Mouse (Mus musculus): ENCODE data around the gene Pitx3. TPM values are rescaled to one million over a fixed set of nuclear protein-coding genes. Genes with fewer than 3 reads are reported as not detected.

The Pitx3 gene
- polyA plus RNA-seq (2014; fragmentation: Nextera tagmentation; extraction: Ambion mirVana) = 10.5 and 13.1 TPM in 2 replicates

DNA sequence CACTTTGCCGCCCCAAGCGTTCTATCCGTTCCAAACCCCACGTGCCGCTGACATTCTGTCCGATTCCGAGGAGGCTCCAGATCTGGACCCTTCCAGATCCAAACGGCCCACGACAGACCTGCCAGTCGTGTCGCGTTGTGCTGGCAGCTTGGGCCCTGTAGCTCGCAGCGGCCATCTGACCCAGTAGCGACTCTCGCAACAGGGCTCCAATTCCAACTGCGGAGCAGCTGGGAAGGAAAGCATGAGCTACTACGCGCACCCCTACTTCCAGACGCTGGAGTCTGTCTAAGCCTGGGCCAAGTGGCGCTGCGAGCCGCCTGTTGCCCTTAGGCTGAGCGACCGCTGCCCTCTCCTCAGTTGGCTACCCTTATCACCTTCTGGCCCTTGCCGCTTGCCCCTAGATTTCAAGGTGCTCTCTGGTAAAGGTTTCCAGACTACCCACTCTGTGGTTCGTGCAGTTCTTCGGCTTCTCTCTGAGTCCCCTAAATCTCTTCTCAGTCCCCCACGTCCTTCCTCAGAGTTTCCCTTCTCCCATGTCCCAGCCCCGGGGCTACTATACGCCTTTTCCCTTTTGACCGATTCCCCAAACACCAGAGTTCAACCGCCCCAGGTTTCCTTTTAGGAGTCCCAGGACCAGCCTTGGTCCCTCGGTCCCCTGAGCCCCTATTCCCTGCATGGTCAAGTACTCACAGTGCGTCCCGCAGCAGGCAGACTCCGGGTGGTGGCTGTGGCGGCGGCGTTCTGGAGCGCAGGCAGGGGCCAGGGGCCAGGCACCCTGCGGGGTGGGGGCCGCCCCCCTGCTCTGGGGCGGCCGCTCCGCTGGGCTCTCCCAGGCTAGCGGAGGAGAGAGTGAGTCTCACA is at the start of gene Pitx3:
Gene Pitx3, minus strand, starts transcription at position 816 of the 861 bp plus-strand sequence.
- Histone ChIP-seq H3K9ac (ENCODE audit: low read depth, low read length) (peak within 1 kb of the TSS; percentile 52), H3K27me3 (replicated peaks; ENCODE audit: control insufficient read depth, insufficient read depth, low read length) (peaks cover 73% of the 10 kb centered on the region), H3K36me3 (ENCODE audit: control insufficient read depth, insufficient read depth, low read length) (no peaks in the 10 kb centered on the region), H3K27ac (replicated peaks; ENCODE audit: low read depth, low read length) (0 out of 2 replicates have a peak within 1 kb of the TSS, but pooled peaks have one; percentile 25), H3K4me1 (ENCODE audit: control insufficient read depth, insufficient read depth, low read length) (peaks cover 8% of the 10 kb centered on the region; the same call in 1 of the 2 replicates), H3K9me3 (ENCODE audit: control insufficient read depth, low read length) (no peaks in the 10 kb centered on the region), H3K4me2 (ENCODE audit: low read depth, low read length) (peak within 1 kb of the TSS; percentile 98), H3K4me3 (ENCODE audit: low read depth, low read length) (peak within 1 kb of the TSS; percentile 59)
- 1% methylated on average over 46 of the region's 47 CpGs for WGBS
- no peak for ATAC-seq (ENCODE audit: low read depth)
- no peak for DNase-seq (ENCODE audit: low spot score)

DNA sequence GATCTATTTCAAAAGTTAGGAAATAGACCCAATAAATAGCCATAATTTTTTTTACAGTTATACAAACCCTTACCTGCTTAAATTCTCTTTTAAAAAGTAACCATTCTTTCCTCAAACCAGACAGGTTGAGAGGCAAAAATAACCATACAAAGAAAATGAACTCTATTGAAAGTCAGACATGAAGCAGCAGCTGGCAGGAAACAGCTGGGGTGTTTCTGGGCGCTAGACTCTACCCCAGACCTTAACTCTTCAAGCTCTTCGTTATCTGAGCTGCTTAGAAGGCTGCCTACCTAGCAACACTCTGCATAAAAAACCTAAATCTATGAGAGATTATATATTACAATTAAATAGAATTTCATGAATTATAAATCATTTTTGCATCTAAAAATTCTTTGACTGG is 39.1 kb upstream of the Pitx3 start:
- no peaks in the 10 kb centered on the region for H3K9me3 ChIP-seq (ENCODE audit: control insufficient read depth, low read length)
- H3K9ac ChIP-seq (ENCODE audit: low read depth, low read length) = no peak overlapping the region
- H3K27ac ChIP-seq (replicated peaks; ENCODE audit: low read depth, low read length) = no peak overlapping the region; the same call in 1 of the 2 replicates
- no peak overlapping the region for H3K4me3 ChIP-seq (ENCODE audit: low read depth, low read length)
- DNase-seq (ENCODE audit: low spot score) = peak; percentile 29
- WGBS = 73% methylated on average over 2 of the region's 2 CpGs
- no peak for ATAC-seq (ENCODE audit: low read depth)
- H3K4me1 ChIP-seq (ENCODE audit: control insufficient read depth, insufficient read depth, low read length) = no peaks in the 10 kb centered on the region
- no peaks in the 10 kb centered on the region for H3K27me3 ChIP-seq (replicated peaks; ENCODE audit: control insufficient read depth, insufficient read depth, low read length)
- H3K4me2 ChIP-seq (ENCODE audit: low read depth, low read length) = no peak overlapping the region
- peaks cover 5% of the 10 kb centered on the region for H3K36me3 ChIP-seq (ENCODE audit: control insufficient read depth, insufficient read depth, low read length)

DNA sequence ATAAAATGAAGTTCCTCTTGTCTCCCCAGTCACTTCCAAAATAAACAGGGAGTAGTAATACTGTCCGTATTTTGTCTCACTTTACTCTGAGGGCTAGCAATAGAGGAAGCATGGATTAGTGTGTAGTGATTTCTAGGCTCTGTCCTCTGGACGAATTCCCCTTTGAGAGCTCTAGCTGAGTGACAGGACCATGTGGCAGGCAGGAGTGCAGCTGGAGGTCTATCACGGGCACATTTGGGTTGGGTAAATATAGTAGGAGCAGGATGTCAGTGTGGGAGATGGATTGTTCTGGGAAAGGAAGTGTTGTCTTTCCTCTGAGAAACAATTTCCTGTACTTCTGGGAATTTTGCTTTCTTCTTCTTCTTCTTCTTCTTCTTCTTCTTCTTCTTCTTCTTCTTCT is 38.5 kb upstream of the Pitx3 start:
- Histone ChIP-seq H3K4me1 (ENCODE audit: control insufficient read depth, insufficient read depth, low read length) (no peaks in the 10 kb centered on the region), H3K9me3 (ENCODE audit: control insufficient read depth, low read length) (no peaks in the 10 kb centered on the region), H3K27ac (replicated peaks; ENCODE audit: low read depth, low read length) (no peak overlapping the region), H3K4me3 (ENCODE audit: low read depth, low read length) (no peak overlapping the region), H3K36me3 (ENCODE audit: control insufficient read depth, insufficient read depth, low read length) (peaks cover 7% of the 10 kb centered on the region), H3K4me2 (ENCODE audit: low read depth, low read length) (no peak overlapping the region), H3K27me3 (replicated peaks; ENCODE audit: control insufficient read depth, insufficient read depth, low read length) (no peaks in the 10 kb centered on the region), H3K9ac (ENCODE audit: low read depth, low read length) (no peak overlapping the region)
- DNase-seq (ENCODE audit: low spot score) (peak; percentile 80), ATAC-seq (ENCODE audit: low read depth) (peak; percentile 71; the same call in 1 of the 2 replicates)
- 34% methylated on average over 3 of the region's 3 CpGs for WGBS

DNA sequence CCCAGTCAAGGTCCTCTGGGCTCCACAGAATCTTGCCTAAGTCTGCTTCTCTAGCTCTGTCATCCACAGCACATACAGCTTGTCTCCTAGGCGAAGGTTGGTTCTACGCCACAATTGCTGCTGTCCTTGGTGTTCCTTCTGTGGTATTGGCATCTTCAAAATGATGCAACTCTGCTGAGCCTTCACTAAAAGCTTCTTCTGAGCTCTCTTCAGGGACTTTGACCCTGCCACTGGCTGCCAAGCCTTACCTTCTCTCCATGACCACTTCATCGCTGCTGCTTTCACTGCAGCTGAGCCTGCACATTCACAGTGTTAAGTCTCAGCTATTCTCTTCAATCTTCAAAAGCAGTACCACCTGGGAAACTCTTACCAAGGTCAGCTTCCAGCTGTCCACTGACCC is 34.1 kb upstream of the Pitx3 start:
- ATAC-seq (ENCODE audit: low read depth) = no peak
- Histone ChIP-seq H3K27ac (replicated peaks; ENCODE audit: low read depth, low read length) (no peak overlapping the region), H3K4me2 (ENCODE audit: low read depth, low read length) (no peak overlapping the region), H3K36me3 (ENCODE audit: control insufficient read depth, insufficient read depth, low read length) (peaks cover 11% of the 10 kb centered on the region), H3K4me1 (ENCODE audit: control insufficient read depth, insufficient read depth, low read length) (no peaks in the 10 kb centered on the region), H3K27me3 (replicated peaks; ENCODE audit: control insufficient read depth, insufficient read depth, low read length) (no peaks in the 10 kb centered on the region), H3K4me3 (ENCODE audit: low read depth, low read length) (no peak overlapping the region), H3K9ac (ENCODE audit: low read depth, low read length) (no peak overlapping the region), H3K9me3 (ENCODE audit: control insufficient read depth, low read length) (no peaks in the 10 kb centered on the region)
- DNase-seq (ENCODE audit: low spot score) = no peak
- WGBS = 90% methylated on average over 3 of the region's 3 CpGs

DNA sequence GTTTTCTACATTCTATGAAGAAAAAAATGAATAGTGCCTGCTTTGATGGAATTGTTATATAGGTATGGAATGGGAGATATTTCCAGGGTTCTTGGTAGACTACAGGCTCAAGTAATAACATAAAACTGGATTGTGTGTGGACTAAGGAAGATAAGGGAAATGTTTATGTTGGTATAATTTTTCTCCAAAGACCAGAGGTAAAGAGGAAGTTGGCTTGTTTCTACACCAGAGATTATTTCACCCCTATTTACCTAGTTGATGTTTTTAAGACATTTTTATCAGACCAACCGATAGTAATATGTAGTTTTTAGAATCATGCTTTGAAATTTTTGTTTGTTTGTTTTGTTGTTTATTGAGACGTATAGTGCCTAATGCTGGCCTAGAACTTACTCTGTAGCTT is 32.1 kb upstream of the Pitx3 start:
- H3K27ac ChIP-seq (replicated peaks; ENCODE audit: low read depth, low read length) = no peak overlapping the region
- no peak for DNase-seq (ENCODE audit: low spot score)
- H3K4me1 ChIP-seq (ENCODE audit: control insufficient read depth, insufficient read depth, low read length) = no peaks in the 10 kb centered on the region

DNA sequence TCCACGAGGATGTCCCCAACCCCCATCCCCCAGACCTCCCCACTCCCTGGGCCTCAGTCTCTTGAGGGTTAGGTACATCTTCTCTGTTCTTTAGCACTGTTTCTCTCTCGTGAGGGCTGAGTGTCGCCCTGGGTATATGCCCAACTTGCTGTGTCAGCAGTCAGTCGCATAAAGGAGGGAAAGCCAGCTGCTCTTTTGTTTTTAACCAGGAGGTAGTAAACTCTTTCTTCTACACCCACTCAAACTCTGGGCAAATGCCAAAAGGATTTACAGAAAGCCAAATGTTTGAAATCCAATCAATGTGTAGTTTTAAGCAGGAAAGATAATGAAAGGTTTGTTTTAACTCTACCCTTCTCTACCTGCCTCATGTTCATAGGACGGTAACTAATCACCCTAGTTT is 28.9 kb upstream of the Pitx3 start:
- Histone ChIP-seq H3K4me1 (ENCODE audit: control insufficient read depth, insufficient read depth, low read length) (no peaks in the 10 kb centered on the region), H3K9ac (ENCODE audit: low read depth, low read length) (no peak overlapping the region), H3K9me3 (ENCODE audit: control insufficient read depth, low read length) (no peaks in the 10 kb centered on the region), H3K4me3 (ENCODE audit: low read depth, low read length) (no peak overlapping the region), H3K36me3 (ENCODE audit: control insufficient read depth, insufficient read depth, low read length) (peaks cover 22% of the 10 kb centered on the region), H3K27ac (replicated peaks; ENCODE audit: low read depth, low read length) (no peak overlapping the region; the same call in 1 of the 2 replicates), H3K27me3 (replicated peaks; ENCODE audit: control insufficient read depth, insufficient read depth, low read length) (no peaks in the 10 kb centered on the region), H3K4me2 (ENCODE audit: low read depth, low read length) (no peak overlapping the region)
- WGBS = 46% methylated on average over 5 of the region's 5 CpGs
- DNase-seq (ENCODE audit: low spot score) = peak; percentile 56
- ATAC-seq (ENCODE audit: low read depth) = no peak

More for the DNA sequence above, 32.1 kb upstream of the Pitx3 start:
- Histone ChIP-seq H3K27me3 (replicated peaks; ENCODE audit: control insufficient read depth, insufficient read depth, low read length) (no peaks in the 10 kb centered on the region), H3K4me3 (ENCODE audit: low read depth, low read length) (no peak overlapping the region), H3K4me2 (ENCODE audit: low read depth, low read length) (no peak overlapping the region), H3K9ac (ENCODE audit: low read depth, low read length) (no peak overlapping the region), H3K9me3 (ENCODE audit: control insufficient read depth, low read length) (no peaks in the 10 kb centered on the region), H3K36me3 (ENCODE audit: control insufficient read depth, insufficient read depth, low read length) (peaks cover 11% of the 10 kb centered on the region)
- no peak for ATAC-seq (ENCODE audit: low read depth)
- 89% methylated on average over 2 of the region's 2 CpGs for WGBS

DNA sequence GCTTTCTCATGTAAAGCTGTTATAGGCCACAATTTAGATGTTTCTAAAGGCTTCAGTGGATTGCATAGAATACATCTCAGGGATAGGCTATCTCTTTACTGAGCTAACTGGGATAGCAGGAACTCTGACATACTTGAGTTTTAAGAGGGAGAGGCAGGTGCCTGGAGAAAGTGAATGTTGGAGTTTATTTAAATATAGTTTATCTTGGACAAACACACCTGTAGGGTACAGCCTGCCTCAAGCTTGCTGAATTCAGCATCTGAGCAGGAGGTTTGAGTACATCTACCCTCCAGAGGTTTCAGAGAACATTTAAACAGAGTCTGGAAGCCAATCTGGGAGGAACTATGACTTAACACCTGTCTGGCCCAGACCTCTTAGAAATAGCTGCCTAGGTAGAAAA is 27.0 kb upstream of the Pitx3 start:
- Histone ChIP-seq H3K36me3 (ENCODE audit: control insufficient read depth, insufficient read depth, low read length) (peaks cover 40% of the 10 kb centered on the region), H3K4me3 (ENCODE audit: low read depth, low read length) (no peak overlapping the region), H3K4me2 (ENCODE audit: low read depth, low read length) (no peak overlapping the region), H3K4me1 (ENCODE audit: control insufficient read depth, insufficient read depth, low read length) (no peaks in the 10 kb centered on the region), H3K9ac (ENCODE audit: low read depth, low read length) (no peak overlapping the region), H3K27me3 (replicated peaks; ENCODE audit: control insufficient read depth, insufficient read depth, low read length) (no peaks in the 10 kb centered on the region), H3K27ac (replicated peaks; ENCODE audit: low read depth, low read length) (no peak overlapping the region), H3K9me3 (ENCODE audit: control insufficient read depth, low read length) (no peaks in the 10 kb centered on the region)
- ATAC-seq (ENCODE audit: low read depth) = no peak
- no peak for DNase-seq (ENCODE audit: low spot score)

DNA sequence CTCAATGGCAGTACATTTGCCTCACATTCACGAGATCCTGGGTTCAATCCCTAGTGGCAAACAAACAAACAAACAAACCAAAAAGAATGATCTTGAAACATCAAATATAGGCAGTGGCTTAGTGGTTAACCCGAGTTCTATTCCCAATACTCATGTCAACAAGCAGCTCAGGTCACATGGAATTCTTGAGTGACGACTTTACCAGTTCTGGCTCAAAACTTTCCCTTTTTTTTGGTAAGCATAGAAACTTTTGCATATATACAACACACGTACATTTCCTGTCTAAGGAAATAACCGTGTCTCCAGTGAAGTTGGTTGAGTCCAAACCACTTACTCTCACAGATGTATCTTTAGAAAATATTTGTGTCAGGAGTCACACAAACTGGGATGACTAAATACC is 24.4 kb upstream of the Pitx3 start:
- Histone ChIP-seq H3K9me3 (ENCODE audit: control insufficient read depth, low read length) (no peaks in the 10 kb centered on the region), H3K4me1 (ENCODE audit: control insufficient read depth, insufficient read depth, low read length) (no peaks in the 10 kb centered on the region), H3K36me3 (ENCODE audit: control insufficient read depth, insufficient read depth, low read length) (peaks cover 37% of the 10 kb centered on the region), H3K4me2 (ENCODE audit: low read depth, low read length) (no peak overlapping the region), H3K9ac (ENCODE audit: low read depth, low read length) (no peak overlapping the region), H3K4me3 (ENCODE audit: low read depth, low read length) (no peak overlapping the region), H3K27ac (replicated peaks; ENCODE audit: low read depth, low read length) (no peak overlapping the region), H3K27me3 (replicated peaks; ENCODE audit: control insufficient read depth, insufficient read depth, low read length) (no peaks in the 10 kb centered on the region)
- DNase-seq (ENCODE audit: low spot score) (no peak), ATAC-seq (ENCODE audit: low read depth) (no peak)
- WGBS = 74% methylated on average over 5 of the region's 5 CpGs

DNA sequence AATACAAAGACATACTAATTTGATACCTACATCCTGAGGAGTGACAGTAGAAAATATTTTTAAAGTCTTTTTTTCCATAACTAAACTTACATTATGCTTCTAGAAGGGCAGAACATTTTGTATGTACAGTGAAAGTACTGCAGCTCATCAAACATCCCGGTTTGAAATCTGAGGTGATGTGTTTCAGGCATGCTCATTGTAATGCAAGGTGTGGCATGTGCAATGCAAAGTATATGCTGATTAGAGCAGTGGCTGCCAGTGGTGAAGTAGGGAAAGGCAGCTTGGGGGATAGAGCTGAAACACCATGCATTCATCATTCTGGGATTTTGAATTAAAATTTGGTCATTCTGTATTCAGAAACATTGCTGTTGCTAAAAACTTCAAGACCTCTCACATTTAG is 21.8 kb upstream of the Pitx3 start:
- ATAC-seq (ENCODE audit: low read depth) (no peak), DNase-seq (ENCODE audit: low spot score) (no peak)
- Histone ChIP-seq H3K9ac (ENCODE audit: low read depth, low read length) (no peak overlapping the region), H3K27ac (replicated peaks; ENCODE audit: low read depth, low read length) (no peak overlapping the region), H3K4me3 (ENCODE audit: low read depth, low read length) (no peak overlapping the region), H3K36me3 (ENCODE audit: control insufficient read depth, insufficient read depth, low read length) (peaks cover 60% of the 10 kb centered on the region), H3K27me3 (replicated peaks; ENCODE audit: control insufficient read depth, insufficient read depth, low read length) (no peaks in the 10 kb centered on the region), H3K9me3 (ENCODE audit: control insufficient read depth, low read length) (no peaks in the 10 kb centered on the region), H3K4me2 (ENCODE audit: low read depth, low read length) (no peak overlapping the region), H3K4me1 (ENCODE audit: control insufficient read depth, insufficient read depth, low read length) (no peaks in the 10 kb centered on the region)
- 53% methylated on average over 1 of the region's 1 CpGs for WGBS
